Mouse (Mus musculus) E14TG2a.4 (cell line): ENCODE results near the gene Pcbp4.

Experiments
- CTCF ChIP-seq: conservative IDR thresholded peaks from 2 replicates; pipeline ENCODE4 v1.5.1; 2014; ENCODE audit warnings: low read length
- NANOG ChIP-seq: IDR thresholded peaks from 2 replicates; pipeline ENCODE4 v1.6.1; 2014; ENCODE audit warnings: borderline replicate concordance, low read length, mixed read lengths
- POU5F1 ChIP-seq: IDR thresholded peaks from 2 replicates; pipeline ENCODE4 v1.6.1; 2014; ENCODE audit warnings: low read length, borderline replicate concordance

DNA sequence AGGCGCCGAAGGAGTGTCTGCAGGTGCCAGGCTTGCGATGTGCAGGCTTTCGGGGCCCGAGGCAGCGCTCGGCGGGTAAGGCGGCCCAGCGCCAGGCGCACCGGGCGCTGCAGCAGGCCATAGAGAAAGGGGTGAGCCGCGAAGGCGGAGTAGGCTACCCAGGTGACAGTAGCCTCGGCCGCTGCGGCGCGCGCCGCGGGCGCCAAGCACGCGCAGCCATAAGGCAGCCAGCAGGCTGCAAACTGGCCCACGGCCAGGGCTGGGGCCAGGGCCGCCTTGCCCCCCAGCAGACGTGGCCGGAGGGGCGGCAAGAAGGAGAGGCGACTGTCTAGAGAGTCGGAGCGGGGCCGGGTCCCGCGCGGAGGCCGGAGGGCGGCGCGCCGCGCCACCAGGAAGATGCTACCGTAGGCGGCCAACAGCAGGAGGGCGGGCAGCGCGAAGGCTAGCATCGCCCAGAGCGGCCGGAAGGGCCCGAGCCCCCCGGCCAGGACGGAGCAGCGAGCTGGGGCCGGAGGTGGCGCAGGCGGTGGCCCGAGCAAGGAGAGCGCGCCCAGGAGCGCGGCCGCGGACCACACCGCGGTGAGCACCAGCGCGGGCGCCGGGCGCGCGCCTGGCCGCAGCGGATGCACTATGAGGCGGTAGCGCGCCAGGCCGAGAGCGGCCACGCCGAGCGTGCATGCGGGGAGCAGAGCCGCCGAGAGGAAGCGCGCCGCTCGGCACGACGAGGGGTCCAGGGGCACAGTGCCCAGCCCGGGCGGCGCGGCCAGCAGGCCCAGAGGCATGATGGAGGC lies 11.9 kb downstream of the Pcbp4 start:
- TF ChIP-seq CTCF (no peak), NANOG (no peak), POU5F1 (no peak)
